Mouse (Mus musculus) 3134 (cell line): ENCODE data around the gene Arf5.

Experiments used
- DNase-seq: peaks from one replicate; pipeline ENCODE4 v3.0.0-alpha.2; 2011; ENCODE audit warnings: low spot score; ENCODE audit not compliant: insufficient read length; ENCODE audit errors: extremely low read depth

The Arf5 gene

GRCm38 (mm10) chr6:28423313-28423712 is at the start of gene Arf5:
Gene Arf5, plus strand, starts transcription at chr6:28423560.
- DNase-seq, result peak; percentile 74

- DNase-seq, result no peak
Measured at GRCm38 (mm10) chr6:28381983-28382382, 41.4 kb upstream of the Arf5 start.

GRCm38 (mm10) chr6:28385169-28385568 is 38.2 kb upstream of the Arf5 start:
- no peak for DNase-seq

- DNase-seq, result no peak
Measured at GRCm38 (mm10) chr6:28389038-28389437, 34.3 kb upstream of the Arf5 start.

GRCm38 (mm10) chr6:28396051-28396852 is 27.1 kb upstream of the Arf5 start:
- DNase-seq, result no peak

- DNase-seq, result no peak
Measured at GRCm38 (mm10) chr6:28396853-28397457, 26.4 kb upstream of the Arf5 start.

- no peak for DNase-seq
Measured at GRCm38 (mm10) chr6:28397681-28398203, 25.6 kb upstream of the Arf5 start, which contains the start of gene Zfp800. Gene Zfp800, minus strand, starts transcription at chr6:28398005.

- no peak for DNase-seq
Measured at GRCm38 (mm10) chr6:28398726-28399125, 24.6 kb upstream of the Arf5 start.

GRCm38 (mm10) chr6:28399791-28400190 is 23.6 kb upstream of the Arf5 start:
- DNase-seq, result no peak

GRCm38 (mm10) chr6:28410053-28410452 is 13.3 kb upstream of the Arf5 start:
- no peak for DNase-seq

- DNase-seq, result no peak
Measured at GRCm38 (mm10) chr6:28411236-28411635, 12.1 kb upstream of the Arf5 start.

GRCm38 (mm10) chr6:28416981-28417380 is 6.4 kb upstream of the Arf5 start:
- no peak for DNase-seq

GRCm38 (mm10) chr6:28418449-28418848 is 4.9 kb upstream of the Arf5 start:
- DNase-seq, result no peak

GRCm38 (mm10) chr6:28419673-28420072 is 3.7 kb upstream of the Arf5 start:
- no peak for DNase-seq

- DNase-seq, result no peak
Measured at GRCm38 (mm10) chr6:28420361-28420760, 3.0 kb upstream of the Arf5 start.

GRCm38 (mm10) chr6:28420865-28421264 is 2.5 kb upstream of the Arf5 start:
- no peak for DNase-seq

GRCm38 (mm10) chr6:28421469-28422000 is 1.8 kb upstream of the Arf5 start:
- peak; percentile 99 for DNase-seq

GRCm38 (mm10) chr6:28422651-28423290 is 589 bp upstream of the Arf5 start:
- DNase-seq, result no peak

- peak; percentile 69 for DNase-seq
Measured at GRCm38 (mm10) chr6:28423767-28424695, 671 bp downstream of the Arf5 start.

GRCm38 (mm10) chr6:28425019-28425418 is 1.7 kb downstream of the Arf5 start:
- no peak for DNase-seq
